In the genomic region with DNA sequence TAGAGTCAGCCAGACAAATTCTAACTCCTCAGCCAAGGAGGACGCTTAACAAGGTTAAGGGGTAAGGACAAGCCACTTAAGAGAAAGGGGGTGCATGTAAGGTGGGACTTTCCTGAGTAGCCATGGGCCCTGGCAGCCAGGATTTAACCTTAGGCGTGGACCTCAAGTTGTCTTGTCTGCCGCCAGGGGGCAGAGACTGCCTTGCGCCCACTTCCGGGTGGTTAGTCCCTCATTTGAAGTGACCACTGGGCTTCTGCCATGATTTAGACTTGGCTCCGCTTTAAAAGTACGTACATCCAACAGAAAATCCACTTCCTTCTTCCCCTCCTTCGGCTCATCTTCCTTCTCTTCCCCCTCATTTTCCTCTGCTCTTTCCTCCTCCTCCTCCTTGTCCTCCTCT, we compare ENCODE assay signal across 8 mouse cellular contexts. TPM values are rescaled to one million over a fixed set of nuclear protein-coding genes. Genes with fewer than 3 reads are reported as not detected.
DNase-seq lines count a peak whose midpoint lies in the region; TF ChIP-seq lines count a peak whose summit lies in the region.
"Had no signal": no experiment of that assay in that cellular context is flagged by ENCODE, and none has a peak within 500 bp of the region (broad histone marks: within the 10 kb centered on the region; RNA-seq: fewer than 3 reads in every experiment).

No protein-coding gene starts in this region.

- TF ChIP-seq POLR2A in kidney, adult 2 months (IDR thresholded peaks at IDR 0.05; ENCODE audit: low read depth, low read length), result no peak
- no peak for TF ChIP-seq POLR2A in brain, embryonic 14.5 days (IDR thresholded peaks at IDR 0.05; ENCODE audit: borderline replicate concordance, extremely low read depth, insufficient read depth, insufficient read length, poor library complexity, severe bottlenecking)

- WGBS in kidney, adult 2 months, result 68% methylated on average over 8 of the region's 8 CpGs

- intact Hi-C loops in heart, postnatal 36 days (cut with DNase I), result loop anchor here (5.0 kb wide), 1 partner anchor 172 kb away; no protein-coding TSS in a partner anchor

- H3K4me3 ChIP-seq in kidney, adult 2 months (ENCODE audit: insufficient read depth, low read depth, low read length), result no peak overlapping the region
- H3K4me3 ChIP-seq: limb, embryonic 12.5 days had no signal

- no peaks in the 10 kb centered on the region for H3K36me3 ChIP-seq in kidney, adult 2 months (ENCODE audit: control insufficient read depth, insufficient read depth, low read length)
- H3K36me3 ChIP-seq: limb, embryonic 12.5 days had no signal

- no peaks in the 10 kb centered on the region for H3K27me3 ChIP-seq in kidney, adult 2 months (replicated peaks; ENCODE audit: control insufficient read depth, insufficient read depth, low read length)
- H3K27me3 ChIP-seq: limb, embryonic 12.5 days had no signal

- TF ChIP-seq CTCF in kidney, adult 2 months (conservative IDR thresholded peaks at IDR 0.05; ENCODE audit: insufficient read depth, insufficient read length, low read depth, low read length), result peak; percentile 32; the same call in 1 of the 2 replicates
- peak; percentile 48; the same call in 1 of the 2 replicates for TF ChIP-seq CTCF in brain, embryonic 14.5 days (IDR thresholded peaks at IDR 0.05; ENCODE audit: borderline replicate concordance, extremely low read depth, insufficient read depth, insufficient read length)

- H3K27ac ChIP-seq in kidney, adult 2 months (ENCODE audit: insufficient read depth, low read depth, low read length), result no peak overlapping the region
- H3K27ac ChIP-seq: limb, embryonic 12.5 days had no signal

- no peak for DNase-seq in kidney, adult 2 months
- DNase-seq in kidney, adult 9 months, result no peak
- peak; percentile 34 for DNase-seq in retina, postnatal 1 day
- no peak for DNase-seq in retina, embryonic 14.5 days (ENCODE audit: low spot score)
- no peak for DNase-seq in brain, embryonic 14.5 days (ENCODE audit: low read depth)
- peak; percentile 66 for DNase-seq in testis, postnatal 10 days (ENCODE audit: low spot score)
- DNase-seq in heart, postnatal 36 days, result no peak

- no peaks in the 10 kb centered on the region for H3K4me1 ChIP-seq in kidney, adult 2 months (ENCODE audit: control insufficient read depth, insufficient read depth, low read length)

RNA-seq across cellular contexts. Expression of gene Arhgdib, which starts 53.8 kb away (rescaled TPM):
- 49.0 and 77.4 TPM in 2 replicates for polyA plus RNA-seq in kidney, adult 2 months (2012; rRNA removed)
- 17.3 and 23.0 TPM in 2 replicates for polyA plus RNA-seq in brain, embryonic 14.5 days (2012; rRNA removed)
- total RNA-seq in heart, postnatal 36 days (2021), result 10 to 100 TPM; 25.5 to 27.2 TPM

Comparison
In these comparisons a context has a peak if more than half of its experiments do, and no peak if none do; other contexts are left out.
1. DNase-seq: peak in retina, postnatal 1 day (single experiment) and testis, postnatal 10 days (single experiment); none in kidney, adult 2 months (single experiment), kidney, adult 9 months (single experiment), retina, embryonic 14.5 days (single experiment), brain, embryonic 14.5 days (single experiment) and heart, postnatal 36 days (0 of 2).